Mouse (Mus musculus) brain, embryonic 14.5 days (tissue): ENCODE measurements around the gene Mbd5.

Experiments
- CTCF ChIP-seq: fragments of 200-500 bp; IDR thresholded peaks from 2 replicates; pipeline ENCODE4 v1.5.1; 2012; ENCODE audit warnings: inconsistent platforms, mild to moderate bottlenecking, moderate library complexity, borderline replicate concordance; ENCODE audit not compliant: insufficient read depth, insufficient read length; ENCODE audit errors: extremely low read depth
- POLR2A ChIP-seq: fragments of 200-500 bp; IDR thresholded peaks from 2 replicates; pipeline ENCODE4 v1.6.1; 2012; ENCODE audit warnings: mild to moderate bottlenecking, inconsistent platforms, borderline replicate concordance; ENCODE audit not compliant: poor library complexity, insufficient read depth, insufficient read length, severe bottlenecking; ENCODE audit errors: extremely low read depth

DNA sequence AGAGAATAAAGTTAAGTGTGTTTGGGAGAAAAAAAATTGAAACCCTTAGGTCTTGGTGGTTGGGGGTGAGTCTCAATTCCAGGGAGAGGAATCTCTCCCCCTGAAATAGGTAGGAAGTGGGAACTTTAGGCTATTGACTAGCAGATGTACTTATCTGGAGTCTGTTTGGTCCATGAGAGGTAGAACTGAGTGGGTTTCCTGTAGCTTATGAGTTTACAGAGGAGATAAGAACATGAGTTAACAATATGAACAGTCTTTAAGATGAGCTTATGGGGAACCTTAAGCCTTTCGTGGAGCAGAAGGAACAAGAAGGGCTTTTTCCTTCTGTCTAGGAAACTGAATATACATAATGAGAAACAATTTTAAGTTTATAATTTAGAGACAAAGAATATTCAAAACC lies 404.8 kb downstream of the Mbd5 start:
- TF ChIP-seq POLR2A (no peak), CTCF (no peak)
